Mouse (Mus musculus) urinary bladder, postnatal 14 days (tissue): ENCODE measurements around the gene Lrp11.

Experiments used
- DNase-seq: peaks from one replicate; pipeline ENCODE4 v3.0.0; 2021; ENCODE audit warnings: low spot score

The Lrp11 gene

DNA sequence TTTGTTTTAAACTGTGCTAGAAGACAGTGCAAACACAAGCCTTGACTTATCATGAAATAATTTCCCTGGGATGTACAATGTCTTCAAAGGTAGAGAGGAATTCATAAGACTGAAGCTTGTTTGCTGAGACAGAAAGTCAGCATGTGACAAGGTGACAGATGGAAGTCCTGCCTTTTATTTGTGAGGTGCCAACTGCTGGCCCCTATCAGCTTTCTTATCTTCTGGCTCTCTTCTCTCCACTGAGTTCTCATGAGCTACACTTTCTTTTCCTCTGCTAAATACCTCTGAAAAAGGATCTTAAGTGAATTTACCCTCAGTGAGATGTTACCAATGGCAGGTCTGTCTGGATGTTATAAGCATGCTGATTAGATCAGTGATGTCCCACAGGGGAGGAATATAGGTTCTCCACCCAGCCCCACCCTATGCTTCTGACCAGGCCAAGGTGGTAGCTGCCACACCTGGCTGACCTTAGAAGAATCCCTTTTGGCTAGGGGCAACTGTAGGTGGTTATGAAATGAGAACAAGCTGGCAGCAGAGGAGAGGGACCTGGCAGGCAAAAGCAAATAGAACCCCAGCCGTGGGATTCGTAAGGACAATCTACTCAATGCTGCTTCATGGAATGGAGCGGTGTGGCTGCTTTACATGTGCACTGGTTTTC, 34.4 kb downstream of the Lrp11 start:
- no peak for DNase-seq

DNA sequence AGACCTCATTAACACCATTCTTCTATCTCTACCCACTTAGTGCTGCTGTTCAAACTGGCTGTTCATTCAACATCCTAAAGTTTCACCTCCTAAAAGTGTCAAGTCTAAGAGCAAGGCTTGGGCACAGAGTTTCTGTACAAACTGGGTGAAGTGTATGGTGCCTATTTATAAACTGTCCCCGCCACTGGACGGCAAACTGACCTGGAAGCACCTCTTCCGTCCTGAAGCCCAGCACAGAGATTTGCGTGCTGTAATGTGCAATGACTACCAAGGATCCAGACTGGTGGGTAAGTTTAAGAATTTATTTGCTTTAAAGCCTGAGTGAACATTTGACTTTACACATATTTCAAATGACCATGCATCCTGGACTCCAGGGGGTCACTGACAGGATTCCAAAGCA, 39.5 kb downstream of the Lrp11 start:
- DNase-seq: no peak

DNA sequence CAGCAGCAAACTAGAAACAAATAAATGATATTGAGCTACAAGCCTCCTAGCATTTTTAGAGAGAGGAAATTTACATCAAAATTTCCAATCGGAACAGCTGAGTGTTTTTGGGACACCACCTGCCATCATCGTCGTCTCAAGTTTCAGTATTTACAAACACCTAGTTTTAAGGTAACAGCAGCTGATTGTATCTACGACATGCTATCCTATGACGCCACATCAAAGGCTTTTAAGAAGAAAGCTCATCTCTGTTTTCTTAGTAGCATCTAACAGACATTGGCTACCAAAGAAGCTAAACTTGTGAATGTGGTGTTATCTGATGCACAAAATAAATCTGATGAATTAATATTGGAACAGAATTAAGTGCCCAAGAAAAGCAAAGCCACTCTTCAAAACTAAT, 40.7 kb downstream of the Lrp11 start:
- DNase-seq: no peak

DNA sequence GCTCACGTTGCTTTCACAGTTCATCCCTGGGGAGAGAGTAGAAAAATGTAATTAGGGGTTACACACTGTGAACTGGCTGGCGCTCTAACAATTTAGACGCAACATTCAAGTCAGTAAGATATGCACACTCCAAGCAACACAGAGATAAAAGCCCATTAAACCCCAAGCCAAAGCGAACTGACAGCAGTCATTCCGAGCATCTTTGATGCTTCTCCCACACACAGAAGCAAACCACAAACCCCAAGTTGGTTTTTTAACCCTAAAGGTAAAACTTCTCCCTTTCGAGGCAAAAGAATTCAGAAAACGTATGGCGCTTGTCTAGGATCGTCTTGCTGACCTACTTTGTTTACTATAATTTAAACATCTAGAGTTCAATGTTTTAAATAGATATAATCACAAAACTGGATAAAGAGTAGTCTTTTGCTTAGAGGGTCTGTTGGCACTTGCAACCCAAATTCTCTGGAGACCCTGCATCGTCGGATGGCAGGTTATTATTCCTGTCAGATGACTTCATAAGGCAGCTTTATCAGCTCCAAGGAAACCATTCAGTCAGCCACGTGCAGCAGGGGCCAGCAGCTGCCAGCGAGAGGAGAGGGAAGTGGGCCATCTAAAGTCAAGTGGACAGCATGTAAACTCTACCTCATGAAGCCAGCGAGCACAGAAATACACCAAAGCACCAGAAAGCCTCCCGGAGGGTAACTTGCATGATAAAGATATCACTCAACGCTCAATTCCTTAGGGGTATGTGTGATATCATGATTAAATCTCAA, 41.5 kb downstream of the Lrp11 start:
- DNase-seq: no peak

DNA sequence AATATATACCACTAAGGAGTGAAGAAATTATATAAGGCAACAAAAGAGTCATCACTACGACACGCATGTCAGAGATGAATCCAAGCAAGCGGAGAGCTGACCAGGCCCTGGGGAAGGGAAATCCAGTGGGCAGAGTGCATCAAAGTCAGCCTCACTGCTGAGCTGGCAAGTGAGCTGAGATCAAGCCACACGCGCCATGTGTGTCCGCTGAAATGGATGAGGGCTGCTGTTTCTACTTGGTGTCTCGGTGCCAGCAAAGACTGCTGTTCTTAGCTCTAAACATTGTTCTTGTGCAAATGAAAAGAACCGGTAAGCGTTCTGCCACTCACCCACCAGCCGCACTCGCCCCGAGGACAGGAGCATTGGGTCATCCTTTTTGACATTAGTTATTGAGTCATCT, 50.8 kb downstream of the Lrp11 start:
- DNase-seq: no peak

DNA sequence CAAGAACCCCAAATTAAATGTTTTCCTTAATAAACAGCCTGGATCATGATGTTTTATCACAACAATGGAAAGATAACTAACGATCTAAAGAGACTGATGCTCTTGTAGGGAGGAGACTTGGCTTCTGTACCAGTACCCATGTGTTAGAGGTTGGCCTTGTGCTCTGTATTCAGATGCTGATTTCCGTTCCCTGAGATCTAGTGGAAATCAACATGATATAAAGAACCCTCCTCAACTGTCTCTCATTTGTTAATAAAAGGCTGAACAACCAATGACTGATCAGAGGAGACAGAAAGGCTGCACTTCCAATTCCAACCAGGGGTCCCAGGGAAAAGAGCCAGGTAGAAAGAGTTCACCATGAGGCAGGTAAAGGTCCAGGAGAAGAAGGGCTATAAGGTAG, 56.3 kb downstream of the Lrp11 start:
- no peak for DNase-seq

DNA sequence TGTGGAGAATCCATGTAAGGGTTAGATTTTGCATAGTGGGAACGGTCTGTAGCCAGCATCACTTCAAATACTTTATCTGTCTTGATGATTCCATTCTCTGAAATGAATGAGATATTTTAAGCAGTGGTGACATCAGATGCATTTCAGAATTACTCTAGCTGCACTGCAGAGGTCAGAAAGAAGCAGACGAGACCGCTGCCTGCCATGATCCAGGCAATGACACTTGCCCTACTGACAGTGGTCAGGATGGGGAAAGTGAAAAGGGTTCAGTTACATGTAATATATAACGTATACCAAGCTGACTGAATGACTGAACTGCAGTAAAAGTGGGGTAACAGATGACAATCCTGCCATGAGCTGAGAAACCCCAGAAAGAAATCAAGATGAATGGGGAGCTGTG, 59.5 kb downstream of the Lrp11 start:
- DNase-seq: no peak

DNA sequence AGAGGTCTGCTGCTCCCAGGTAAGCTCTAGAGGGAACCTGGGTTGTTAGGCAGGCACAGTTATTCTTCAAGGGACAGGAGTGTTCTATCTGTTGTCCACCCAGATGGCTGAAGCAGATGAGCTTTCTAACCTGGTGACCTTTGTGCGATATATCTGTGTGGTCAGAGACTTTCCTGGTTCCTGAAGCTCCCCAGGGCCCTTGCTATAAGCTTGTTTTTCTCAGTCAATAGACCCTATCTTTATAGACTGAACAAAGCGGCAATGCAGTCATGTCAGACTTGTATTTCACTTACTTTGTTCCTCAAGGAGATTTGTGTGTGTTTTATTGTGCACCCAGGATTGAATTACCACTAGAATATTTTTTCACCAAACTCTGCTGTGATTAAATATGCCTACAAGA, 61.5 kb downstream of the Lrp11 start:
- no peak for DNase-seq

DNA sequence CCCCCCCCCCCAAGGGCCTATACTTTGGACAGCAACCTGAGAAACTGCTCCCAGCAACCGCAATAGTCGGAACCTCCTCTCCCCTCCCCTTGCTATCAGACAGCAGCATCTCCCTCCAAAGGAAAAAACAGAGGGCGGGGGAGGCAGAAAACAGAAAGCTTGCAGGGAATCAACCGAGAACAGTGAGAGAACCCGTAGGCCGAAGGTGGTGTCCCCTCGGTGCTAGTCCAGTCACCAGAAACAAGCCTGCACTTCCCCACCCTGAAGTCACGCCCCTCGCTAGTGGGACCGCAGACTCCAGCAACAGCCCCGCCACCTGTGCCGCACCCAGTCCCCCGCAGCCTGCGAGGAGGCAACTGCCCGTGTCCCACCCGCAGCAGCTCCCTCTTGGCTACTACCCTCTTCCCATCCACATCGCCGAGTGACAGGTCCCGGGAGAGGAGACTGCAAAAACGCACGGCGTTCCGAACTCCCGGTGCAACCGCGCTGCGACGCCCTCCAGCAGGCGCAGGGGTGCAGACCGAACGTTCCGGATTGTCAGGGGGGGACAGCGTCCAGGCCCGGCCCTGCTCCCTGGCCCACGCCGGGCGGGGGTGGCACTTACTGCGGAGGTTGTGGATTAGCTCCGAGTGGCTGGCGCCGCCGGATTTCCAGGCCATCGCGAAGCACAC, 73.0 kb downstream of the Lrp11 start:
- DNase-seq: peak; percentile 29

DNA sequence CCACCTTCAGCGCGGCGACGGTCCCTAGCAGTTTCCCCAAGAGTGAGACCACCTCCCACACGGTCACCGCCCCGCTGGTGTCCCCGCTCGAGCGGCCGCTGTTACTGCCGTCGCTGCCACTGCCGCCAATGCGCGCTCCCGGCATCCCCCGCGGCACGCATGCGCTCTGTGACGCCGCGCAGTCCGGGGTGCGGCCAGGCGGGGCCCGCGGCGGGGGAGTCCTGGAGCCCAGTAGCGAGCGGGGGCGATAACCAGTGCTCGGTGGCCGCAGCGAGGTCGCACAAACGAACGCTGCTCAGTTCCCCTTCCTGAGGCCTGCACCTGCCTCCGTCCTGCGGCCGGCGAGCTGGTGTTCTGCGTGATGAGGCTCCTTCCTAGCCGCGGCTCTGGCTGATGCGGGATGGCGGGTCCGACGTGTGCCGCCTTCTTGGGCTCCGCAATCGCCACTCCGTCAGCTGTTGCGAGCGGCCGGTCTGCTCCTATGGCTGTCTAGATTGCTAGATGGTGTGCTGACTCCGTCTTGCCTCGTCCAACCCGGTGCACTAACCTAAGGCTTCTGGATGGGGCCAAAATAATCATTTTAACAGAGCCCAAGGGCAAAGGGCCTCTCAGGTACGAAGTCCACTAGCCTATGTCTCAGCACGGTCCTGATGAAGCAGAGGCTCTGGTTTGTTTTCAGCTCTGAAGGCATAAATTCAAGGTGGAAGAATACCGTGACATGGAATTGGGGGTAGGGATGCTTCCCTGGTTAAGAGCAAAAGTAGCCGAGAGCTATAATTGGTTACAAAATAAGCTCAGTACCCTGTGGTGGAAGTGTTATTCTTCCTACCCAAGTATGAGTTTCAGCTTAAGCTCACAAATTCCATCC, 73.8 kb downstream of the Lrp11 start:
- DNase-seq: peak; percentile 91

DNA sequence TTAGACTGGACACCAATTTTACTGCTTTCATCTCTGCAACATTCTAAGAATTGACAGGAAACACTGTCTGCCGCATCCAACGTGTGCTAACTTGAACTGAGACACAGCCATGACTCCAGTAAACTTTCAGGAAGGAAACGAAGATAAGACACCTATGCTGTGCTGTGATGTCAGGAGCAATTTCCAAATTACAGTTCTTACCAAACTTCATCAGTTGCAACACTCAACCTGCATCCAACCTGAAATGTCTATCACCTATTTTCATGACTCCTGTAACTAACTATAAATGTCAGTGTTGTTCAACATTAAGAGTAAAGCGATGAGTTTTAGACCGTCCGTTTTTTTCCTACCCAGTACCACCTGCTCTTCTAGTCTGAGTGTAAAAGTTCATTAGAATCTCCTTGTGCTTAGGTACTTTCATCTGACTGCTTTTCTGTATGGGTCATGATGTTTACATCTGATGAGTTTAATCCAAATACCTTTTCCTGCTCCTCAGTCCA, 74.5 kb downstream of the Lrp11 start:
- no peak for DNase-seq

DNA sequence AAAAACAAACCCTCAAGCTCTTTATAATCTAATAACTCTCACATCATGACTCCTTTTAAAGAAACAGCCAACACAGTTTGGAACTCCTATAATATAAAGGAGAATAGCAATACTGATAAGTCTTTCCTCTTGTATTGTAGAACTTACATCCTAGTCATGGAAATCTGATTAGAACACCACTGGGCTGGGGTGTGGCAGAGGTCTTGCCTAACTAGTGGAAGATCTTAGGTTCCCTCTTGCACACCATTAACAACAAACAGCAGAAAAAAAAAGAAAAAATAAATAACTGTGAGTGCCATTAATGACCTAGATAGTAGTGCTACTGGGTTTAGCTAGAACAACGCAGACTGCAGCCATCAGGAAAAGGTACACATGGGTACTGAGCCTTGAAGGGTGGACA, 75.3 kb downstream of the Lrp11 start:
- no peak for DNase-seq

DNA sequence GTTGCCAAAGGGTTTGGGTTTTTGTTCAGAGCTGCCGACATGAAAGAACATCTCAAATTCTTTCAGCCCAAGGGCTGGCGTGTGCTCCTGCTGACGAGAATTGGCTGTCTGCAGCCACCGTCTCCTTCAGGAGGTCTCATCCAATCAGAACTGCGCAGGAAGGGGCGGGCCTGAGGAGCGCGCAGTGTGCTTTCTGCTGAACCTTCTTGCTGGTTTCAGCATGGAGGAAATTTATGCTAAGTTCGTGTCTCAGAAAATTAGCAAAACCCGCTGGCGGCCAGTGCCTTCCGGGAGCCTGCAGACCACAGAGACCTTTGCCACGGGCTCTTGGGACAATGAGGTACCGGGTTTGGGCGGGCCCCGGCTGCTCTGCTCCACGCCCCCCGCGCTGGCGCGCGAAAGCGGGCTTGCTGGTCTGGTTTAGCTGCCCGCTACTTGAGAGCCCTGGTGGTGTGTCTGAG, 77.8 kb downstream of the Lrp11 start, which contains the start of gene Nup43:
Gene Nup43, plus strand, starts transcription at position 162 of the 461 bp plus-strand sequence.
- DNase-seq: peak; percentile 91

DNA sequence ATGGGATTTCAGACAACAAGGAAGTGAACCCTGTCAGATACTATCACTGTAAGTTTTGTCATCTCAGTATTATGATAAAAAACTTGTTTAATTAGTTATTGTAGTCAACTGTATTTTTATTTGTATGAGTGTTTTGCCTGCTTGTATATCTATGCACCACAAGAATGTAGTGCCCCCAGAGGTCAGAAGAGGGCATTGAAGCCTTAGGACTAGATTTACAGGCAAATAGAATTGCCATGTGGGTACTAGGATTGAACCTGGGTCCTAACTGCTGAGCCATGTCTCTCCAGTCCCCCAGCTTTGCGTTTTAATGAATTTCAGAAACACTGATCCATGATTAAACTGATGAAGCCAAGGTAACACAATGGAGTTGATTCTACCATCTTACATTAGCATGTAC, 84.1 kb downstream of the Lrp11 start:
- no peak for DNase-seq
